9 mouse cellular contexts compared by ENCODE assay signal in the genomic region with DNA sequence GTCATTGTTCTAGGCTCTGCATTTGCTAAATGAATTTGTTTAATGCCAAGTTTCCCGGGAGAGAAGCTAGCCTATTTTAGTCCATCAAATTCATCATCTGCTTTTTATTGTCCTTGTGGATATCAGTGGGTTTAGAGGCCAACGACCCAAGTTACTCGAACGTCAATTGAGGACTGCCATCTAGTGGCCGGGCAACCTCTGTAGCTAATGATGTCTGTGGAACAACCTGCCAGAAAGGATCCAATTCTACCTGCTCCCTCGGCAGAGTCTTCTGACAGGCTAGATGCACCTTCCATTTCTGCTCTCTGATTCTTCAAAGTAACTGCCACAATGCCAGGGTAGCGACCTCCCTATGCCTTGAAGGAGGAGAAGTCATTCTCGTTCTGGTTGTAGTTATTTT.
DNase-seq lines count a peak whose midpoint lies in the region; ATAC-seq lines count a peak whose summit lies in the region.
"Had no signal": no experiment of that assay in that cellular context is flagged by ENCODE, and none has a peak within 500 bp of the region (broad histone marks: within the 10 kb centered on the region; RNA-seq: fewer than 3 reads in every experiment).

No protein-coding gene starts in this region.

- no peak overlapping the region for H3K9ac ChIP-seq in embryonic facial prominence, embryonic 15.5 days
- H3K9ac ChIP-seq: heart, embryonic 15.5 days had no signal

- WGBS in embryonic facial prominence, embryonic 15.5 days: 5% methylated on average over 8 of the region's 8 CpGs

- DNase-seq in CD8-positive naive resting alpha-beta T cell, adult 2 months (ENCODE audit: low read depth in 2 of 2, low spot score in 2 of 2): peak; percentile 60 to 77
- DNase-seq in adrenal gland, postnatal 10 days: peak; percentile 90
- peak; percentile 84 for DNase-seq in heart, postnatal 4 days
- DNase-seq in layer of hippocampus, adult 9-11 months: peak; percentile 24
- peak; percentile 93 for DNase-seq in lung, postnatal 36 days
- DNase-seq in retina, postnatal 1 day: peak; percentile 88
- DNase-seq in urinary bladder, postnatal 10 days (ENCODE audit: low spot score): peak; percentile 26

- ATAC-seq in embryonic facial prominence, embryonic 15.5 days (ENCODE audit: insufficient number of reproducible peaks, low FRiP score, low TSS enrichment, low read depth): no peak

- 0 out of 2 replicates have a peak overlapping the region, but pooled peaks have one; percentile 10 for H3K4me2 ChIP-seq in embryonic facial prominence, embryonic 15.5 days (replicated peaks)
- H3K4me2 ChIP-seq: heart, embryonic 15.5 days had no signal

- H3K27me3 ChIP-seq in embryonic facial prominence, embryonic 15.5 days: no peaks in the 10 kb centered on the region
- H3K27me3 ChIP-seq: heart, embryonic 15.5 days had no signal

- no peak overlapping the region for H3K4me3 ChIP-seq in embryonic facial prominence, embryonic 15.5 days (replicated peaks)
- H3K4me3 ChIP-seq: heart, embryonic 15.5 days had no signal

- H3K27ac ChIP-seq in embryonic facial prominence, embryonic 15.5 days (replicated peaks): no peak overlapping the region
- H3K27ac ChIP-seq: heart, embryonic 15.5 days had no signal

- no peaks in the 10 kb centered on the region for H3K36me3 ChIP-seq in embryonic facial prominence, embryonic 15.5 days
- H3K36me3 ChIP-seq: heart, embryonic 15.5 days had no signal

- H3K9me3 ChIP-seq in embryonic facial prominence, embryonic 15.5 days (replicated peaks): no peaks in the 10 kb centered on the region
- H3K9me3 ChIP-seq: heart, embryonic 15.5 days had no signal

- peaks cover 12% of the 10 kb centered on the region; the same call in 1 of the 2 replicates for H3K4me1 ChIP-seq in embryonic facial prominence, embryonic 15.5 days
- H3K4me1 ChIP-seq: heart, embryonic 15.5 days had no signal

Comparison
In these comparisons a context has a peak if more than half of its experiments do, and no peak if none do; other contexts are left out.
1. DNase-seq: peak in every context shown above with its lines; median percentile 93 in lung, postnatal 36 days; 90 in adrenal gland, postnatal 10 days; 88 in retina, postnatal 1 day; 84 in heart, postnatal 4 days; 68 in CD8-positive naive resting alpha-beta T cell, adult 2 months; 26 in urinary bladder, postnatal 10 days; 24 in layer of hippocampus, adult 9-11 months.